Mouse (Mus musculus): ENCODE data around the gene Olfr740.

The Olfr740 gene

GRCm38 (mm10) chr14:50445245-50445644, at the start of gene Olfr740:
Olfr740 (plus strand) TSS chr14:50445545.
- DNase-seq (ENCODE audit: low spot score in 2 of 2) = no peak

GRCm38 (mm10) chr14:50407268-50407667, 38.1 kb upstream of the Olfr740 start, which contains the start of gene Olfr738:
Olfr738 (plus strand) TSS chr14:50407568.
- no peak for DNase-seq (ENCODE audit: low spot score in 2 of 2)

- no peak for DNase-seq (ENCODE audit: low spot score in 2 of 2)
These were observed 27.0 kb upstream of the Olfr740 start, which contains the start of gene Olfr739 for GRCm38 (mm10) chr14:50418326-50418725. Olfr739 (plus strand) TSS chr14:50418626.

GRCm38 (mm10) chr14:50472438-50472837, 27.1 kb downstream of the Olfr740 start, which contains the start of gene Olfr741:
Olfr741 (plus strand) TSS chr14:50472738.
- DNase-seq (ENCODE audit: low spot score in 2 of 2) = no peak

- no peak for DNase-seq (ENCODE audit: low spot score in 2 of 2)
These were observed 33.1 kb downstream of the Olfr740 start for GRCm38 (mm10) chr14:50478406-50478805.

GRCm38 (mm10) chr14:50503300-50503699, 58.0 kb downstream of the Olfr740 start, which contains the start of gene Olfr742:
Olfr742 (plus strand) TSS chr14:50503600.
- DNase-seq (ENCODE audit: low spot score in 2 of 2) = no peak

Data from spleen, postnatal 4 days (tissue).